8 mouse cellular contexts compared by ENCODE assay signal in genomic region chr5:32215510-32215909, GRCm38 (mm10). TPM values are rescaled to one million over a fixed set of nuclear protein-coding genes. Genes with fewer than 3 reads are reported as not detected.
DNase-seq lines count a peak whose midpoint lies in the region; ATAC-seq and TF ChIP-seq lines count a peak whose summit lies in the region.

No protein-coding gene starts in this region.

- peak; percentile 65 for TF ChIP-seq CTCF in heart, adult 2 months (IDR thresholded peaks at IDR 0.05)
- TF ChIP-seq CTCF in liver, postnatal 0 days (IDR thresholded peaks at IDR 0.05; ENCODE audit: low read depth): peak; percentile 68
- peak; percentile 42; the same call in 1 of the 2 replicates for TF ChIP-seq CTCF in testis, adult 2 months (IDR thresholded peaks at IDR 0.05; ENCODE audit: control insufficient read depth, insufficient read depth, insufficient replicate concordance, low read depth, low read length)

- no peak overlapping the region for H3K9ac ChIP-seq in heart, adult 2 months (ENCODE audit: low read depth, low read length)
- no peak overlapping the region for H3K9ac ChIP-seq in heart, embryonic 12.5 days
- no peak overlapping the region for H3K9ac ChIP-seq in liver, postnatal 0 days (replicated peaks)

- no peaks in the 10 kb centered on the region for H3K27me3 ChIP-seq in heart, adult 2 months (ENCODE audit: control insufficient read depth, insufficient read depth, low read length)
- 0 out of 2 replicates have a peak, but pooled peaks cover 4% of the 10 kb centered on the region for H3K27me3 ChIP-seq in heart, embryonic 12.5 days (replicated peaks)
- H3K27me3 ChIP-seq in liver, postnatal 0 days (ENCODE audit: insufficient read depth, low read length): no peaks in the 10 kb centered on the region
- no peaks in the 10 kb centered on the region for H3K27me3 ChIP-seq in testis, adult 2 months (ENCODE audit: control insufficient read depth, insufficient read depth, low read length)

- intact Hi-C loops in heart, adult 2 months (cut with DNase I): loop anchor here (5.0 kb wide), 1 partner anchor 87 kb away; no protein-coding TSS in a partner anchor

- 79% methylated on average over 10 of the region's 10 CpGs for WGBS in heart, adult 2 months
- WGBS in heart, embryonic 12.5 days: 74% methylated on average over 10 of the region's 10 CpGs
- 72% methylated on average over 10 of the region's 10 CpGs for WGBS in liver, postnatal 0 days (ENCODE audit: insufficient replicate concordance)

- no peaks in the 10 kb centered on the region for H3K9me3 ChIP-seq in heart, embryonic 12.5 days (replicated peaks)
- no peaks in the 10 kb centered on the region for H3K9me3 ChIP-seq in liver, postnatal 0 days (ENCODE audit: low read length)

- H3K36me3 ChIP-seq in heart, adult 2 months (ENCODE audit: control insufficient read depth, insufficient read depth, low read length): no peaks in the 10 kb centered on the region
- no peaks in the 10 kb centered on the region for H3K36me3 ChIP-seq in heart, embryonic 12.5 days
- no peaks in the 10 kb centered on the region for H3K36me3 ChIP-seq in liver, postnatal 0 days (replicated peaks; ENCODE audit: insufficient read depth, low read length)
- H3K36me3 ChIP-seq in testis, adult 2 months (ENCODE audit: control insufficient read depth, insufficient read depth, low read length): no peaks in the 10 kb centered on the region

- peak in 1 of 2 experiments; percentile 27 for DNase-seq in heart, adult 2 months
- peak; percentile 53 for DNase-seq in urinary bladder, postnatal 25 days (ENCODE audit: low spot score)
- DNase-seq in urinary bladder, adult 2 months (ENCODE audit: low spot score): no peak
- DNase-seq in cerebellum, postnatal 10 days: peak; percentile 68 to 78
- DNase-seq in liver, postnatal 0 days: peak; percentile 73
- DNase-seq in right cerebral cortex, adult 18-20 months: no peak

- H3K4me2 ChIP-seq in heart, embryonic 12.5 days: no peak overlapping the region
- H3K4me2 ChIP-seq in liver, postnatal 0 days (ENCODE audit: low read depth, low read length): no peak overlapping the region

- H3K4me3 ChIP-seq in heart, adult 2 months: no peak overlapping the region
- no peak overlapping the region for H3K4me3 ChIP-seq in heart, embryonic 12.5 days
- no peak overlapping the region for H3K4me3 ChIP-seq in liver, postnatal 0 days (ENCODE audit: low read depth, low read length)
- no peak overlapping the region for H3K4me3 ChIP-seq in testis, adult 2 months (ENCODE audit: control insufficient read depth, low read depth, low read length)

- ATAC-seq in heart, embryonic 12.5 days (ENCODE audit: insufficient number of reproducible peaks, low FRiP score): no peak
- ATAC-seq in liver, postnatal 0 days: no peak

- no peak for TF ChIP-seq EP300 in heart, adult 2 months (IDR thresholded peaks at IDR 0.05; ENCODE audit: insufficient read depth, low read depth, low read length)
- TF ChIP-seq EP300 in liver, postnatal 0 days (IDR thresholded peaks at IDR 0.05; ENCODE audit: low read depth): no peak

- H3K4me1 ChIP-seq in heart, adult 2 months (ENCODE audit: control insufficient read depth, insufficient read depth, low read length): no peaks in the 10 kb centered on the region
- H3K4me1 ChIP-seq in heart, embryonic 12.5 days (replicated peaks): peaks cover 11% of the 10 kb centered on the region
- no peaks in the 10 kb centered on the region for H3K4me1 ChIP-seq in liver, postnatal 0 days (ENCODE audit: insufficient read depth)
- no peaks in the 10 kb centered on the region for H3K4me1 ChIP-seq in testis, adult 2 months (ENCODE audit: control insufficient read depth, insufficient read depth, low read length)

- no peak for TF ChIP-seq POLR2A in heart, adult 2 months (IDR thresholded peaks at IDR 0.05; ENCODE audit: insufficient read depth, low read depth, low read length)
- no peak for TF ChIP-seq POLR2A in testis, adult 2 months (IDR thresholded peaks at IDR 0.05; ENCODE audit: control insufficient read depth, low read depth, low read length)

- H3K27ac ChIP-seq in heart, adult 2 months: no peak overlapping the region
- H3K27ac ChIP-seq in heart, embryonic 12.5 days (ENCODE audit: poor library complexity, severe bottlenecking): no peak overlapping the region
- H3K27ac ChIP-seq in liver, postnatal 0 days (ENCODE audit: low read depth): no peak overlapping the region
- H3K27ac ChIP-seq in testis, adult 2 months (ENCODE audit: control insufficient read depth, insufficient read depth, low read depth, low read length): no peak overlapping the region

- no peaks in the 10 kb centered on the region for H3K79me2 ChIP-seq in heart, adult 2 months (replicated peaks; ENCODE audit: control insufficient read depth, insufficient read depth, low read length)

RNA-seq across cellular contexts. Expression of gene Plb1, which starts 17.0 kb away (rescaled TPM):
- 1 to 10 TPM in 1 of 2 experiments, under 1 TPM in 1; 0.82 to 1.5 TPM for total RNA-seq in heart, adult 2 months (2021)
- 1.3 and 1.6 TPM in 2 replicates for polyA plus RNA-seq in heart, adult 2 months (2012; rRNA removed)
- polyA plus RNA-seq in heart, embryonic 12.5 days (2016; fragmentation: Nextera tagmentation; extraction: Ambion mirVana): 0.91 and 1.1 TPM in 2 replicates
- 2.9 and 3.4 TPM in 2 replicates for polyA plus RNA-seq in urinary bladder, adult 2 months (2012; rRNA removed)
- polyA plus RNA-seq in liver, postnatal 0 days (2015; fragmentation: Nextera tagmentation; extraction: Ambion mirVana): 0.18 TPM in 1 of 2 replicates, not detected in the other
- polyA plus RNA-seq in testis, adult 2 months (2012; rRNA removed): 77.1 and 78.5 TPM in 2 replicates

Comparison
In these comparisons a context has a peak if more than half of its experiments do, and no peak if none do; other contexts are left out.
1. DNase-seq: peak in urinary bladder, postnatal 25 days (single experiment), cerebellum, postnatal 10 days (2 of 2) and liver, postnatal 0 days (single experiment); none in urinary bladder, adult 2 months (single experiment) and right cerebral cortex, adult 18-20 months (single experiment).
2. RNA of gene Plb1, which starts 17.0 kb away (polyA plus RNA-seq): 77.1 to 78.5 TPM in testis, adult 2 months; 2.9 to 3.4 TPM in urinary bladder, adult 2 months, 1.3 to 1.6 TPM in heart, adult 2 months, 0.91 to 1.1 TPM in heart, embryonic 12.5 days and 0.18 TPM in liver, postnatal 0 days; every median in the first group is over 10 times any median in the second.
3. Peak in every context shown above with its lines, with median percentiles within 50 percentile points of each other: CTCF ChIP-seq.